Mouse (Mus musculus) left cerebral cortex, postnatal 25 days (tissue): Measurements from ENCODE around the gene Trdmt1. TPM values are rescaled to one million over a fixed set of nuclear protein-coding genes. Genes with fewer than 3 reads are reported as not detected.
A peak's percentile ranks its signal among the peaks of the same experiment; 100 is the strongest.
"Not testable (repeated sequence)": the region's sequence is repeated elsewhere in the genome, so short reads cannot be mapped to it uniquely, and the experiment has no call there.

Source experiments
- DNase-seq, 2 experiments: peaks; one replicate each; pipeline ENCODE4 v3.0.0; 2022; ENCODE audit warnings: low spot score in 2 of 2, mixed read lengths in 1 of 2
- intact Hi-C: fragments of 180-260 bp; cut with DNase I; formaldehyde crosslinking; loops from one replicate; pipeline ENCODE4 v1.15.1; 2025
- total RNA-seq, 2 experiments: library from RNA; stranded (reverse); gene quantifications; 2 replicates each; pipeline ENCODE4 v1.2.3; 2021

Trdmt1 gene
- 1 to 10 TPM; 3.6 to 7.7 TPM for total RNA-seq

- DNase-seq: peak; percentile 77 to 81
- intact Hi-C loops: loop anchor here (2.0 kb wide), 1 partner anchor 28 kb away; the partner anchor contains the start of gene Vim
These were observed at the start of gene Trdmt1 for GRCm38 (mm10) chr2:13544193-13544824. Trdmt1 (minus strand) TSS chr2:13544668.

- no peak for DNase-seq
- intact Hi-C loops: no loop called here
These were observed 48.9 kb upstream of the Trdmt1 start for GRCm38 (mm10) chr2:13593328-13593727.

GRCm38 (mm10) chr2:13583746-13584145 lies 39.3 kb upstream of the Trdmt1 start:
- DNase-seq, intact Hi-C loops: not testable (repeated sequence)

GRCm38 (mm10) chr2:13582184-13582583 lies 37.7 kb upstream of the Trdmt1 start:
- intact Hi-C loops: no loop called here
- DNase-seq: no peak

- intact Hi-C loops: loop anchor here (5.0 kb wide), 1 partner anchor 288 kb away; no protein-coding TSS in a partner anchor
- no peak for DNase-seq
These were observed 35.5 kb upstream of the Trdmt1 start for GRCm38 (mm10) chr2:13579991-13580390.

- no peak for DNase-seq
- intact Hi-C loops: loop anchor here (5.0 kb wide), 1 partner anchor 287 kb away; no protein-coding TSS in a partner anchor
These were observed 34.8 kb upstream of the Trdmt1 start for GRCm38 (mm10) chr2:13579315-13579714.

GRCm38 (mm10) chr2:13578473-13579152 lies 34.1 kb upstream of the Trdmt1 start:
- intact Hi-C loops: loop anchor here (5.0 kb wide), 1 partner anchor 286 kb away; no protein-coding TSS in a partner anchor

GRCm38 (mm10) chr2:13577399-13577798 lies 32.9 kb upstream of the Trdmt1 start:
- intact Hi-C loops: loop anchor here (5.0 kb wide), 1 partner anchor 285 kb away; no protein-coding TSS in a partner anchor
- no peak for DNase-seq

More at GRCm38 (mm10) chr2:13578473-13579152, 34.1 kb upstream of the Trdmt1 start:
- DNase-seq: no peak

- DNase-seq: no peak
- intact Hi-C loops: loop anchor here (5.0 kb wide), 1 partner anchor 284 kb away; no protein-coding TSS in a partner anchor
These were observed 31.5 kb upstream of the Trdmt1 start for GRCm38 (mm10) chr2:13575926-13576325.

- DNase-seq: peak; percentile 69 to 79
- intact Hi-C loops: loop anchor here (5.0 kb wide), 1 partner anchor 283 kb away; no protein-coding TSS in a partner anchor
These were observed 30.9 kb upstream of the Trdmt1 start for GRCm38 (mm10) chr2:13575287-13575801.

- DNase-seq: no peak
- intact Hi-C loops: loop anchor here (5.0 kb wide), 1 partner anchor 282 kb away; no protein-coding TSS in a partner anchor
These were observed 30.3 kb upstream of the Trdmt1 start for GRCm38 (mm10) chr2:13574801-13575150.

GRCm38 (mm10) chr2:13574066-13574800 lies 29.8 kb upstream of the Trdmt1 start:
- intact Hi-C loops: no loop called here

GRCm38 (mm10) chr2:13573408-13574065 lies 29.1 kb upstream of the Trdmt1 start, which contains the start of gene Vim:
Vim (plus strand) TSS chr2:13573927.
- intact Hi-C loops: loop anchor here (2.0 kb wide), 1 partner anchor 29 kb away; the partner anchor contains the start of gene Trdmt1
- DNase-seq: peak; percentile 24 to 30

More at GRCm38 (mm10) chr2:13574066-13574800, 29.8 kb upstream of the Trdmt1 start:
- DNase-seq: peak in 1 of 2 experiments; percentile 19

- intact Hi-C loops: loop anchor here (2.0 kb wide), 1 partner anchor 28 kb away; the partner anchor contains the start of gene Trdmt1
- DNase-seq: no peak
These were observed 28.4 kb upstream of the Trdmt1 start for GRCm38 (mm10) chr2:13572647-13573407.

GRCm38 (mm10) chr2:13572101-13572553 lies 27.7 kb upstream of the Trdmt1 start:
- intact Hi-C loops: loop anchor here (2.0 kb wide), 1 partner anchor 27 kb away; the partner anchor contains the start of gene Trdmt1
- no peak for DNase-seq

- intact Hi-C loops: no loop called here
- DNase-seq: no peak
These were observed 25.7 kb upstream of the Trdmt1 start for GRCm38 (mm10) chr2:13570122-13570521.

GRCm38 (mm10) chr2:13560396-13560795 lies 15.9 kb upstream of the Trdmt1 start:
- DNase-seq: no peak
- intact Hi-C loops: no loop called here

GRCm38 (mm10) chr2:13559729-13560128 lies 15.3 kb upstream of the Trdmt1 start:
- DNase-seq: no peak
- intact Hi-C loops: no loop called here
